Mouse (Mus musculus) heart, adult 2 months (tissue): Measurements from ENCODE around the gene 1700025G04Rik. TPM values are rescaled to one million over a fixed set of nuclear protein-coding genes. Genes with fewer than 3 reads are reported as not detected.

Source experiments
- DNase-seq, 2 experiments: peaks; one replicate each; pipeline ENCODE4 v3.0.0; 2021
- H3K27ac ChIP-seq: fragments of 200-600 bp; 2 replicates; pipeline ENCODE4 v1.8.1; 2022
- H3K27me3 ChIP-seq: fragments of 200-500 bp; 2 replicates; pipeline ENCODE4 v1.6.1; 2012; ENCODE audit warnings: mild to moderate bottlenecking, low read length, inconsistent platforms, mixed read lengths; ENCODE audit not compliant: control insufficient read depth, insufficient read depth
- H3K36me3 ChIP-seq: fragments of 200-500 bp; 2 replicates; pipeline ENCODE4 v1.6.1; 2012; ENCODE audit warnings: low read length, inconsistent platforms; ENCODE audit not compliant: control insufficient read depth, insufficient read depth
- H3K4me1 ChIP-seq: fragments of 200-500 bp; 2 replicates; pipeline ENCODE4 v1.6.1; 2011; ENCODE audit warnings: low read length; ENCODE audit not compliant: control insufficient read depth, insufficient read depth
- H3K4me3 ChIP-seq: fragments of 200-600 bp; 2 replicates; pipeline ENCODE4 v1.8.1; 2022
- H3K79me2 ChIP-seq: fragments of 200-500 bp; replicated peaks from 2 replicates; pipeline ENCODE4 v1.6.1; 2012; ENCODE audit warnings: mild to moderate bottlenecking, inconsistent platforms, low read length, moderate library complexity, mixed read lengths; ENCODE audit not compliant: control insufficient read depth, insufficient read depth
- H3K9ac ChIP-seq: fragments of 200-500 bp; 2 replicates; pipeline ENCODE4 v1.6.1; 2012; ENCODE audit warnings: low read depth, mild to moderate bottlenecking, control low read depth, inconsistent platforms, low read length, mixed read lengths
- CTCF ChIP-seq: fragments of 200-600 bp; IDR thresholded peaks from 2 replicates; pipeline ENCODE4 v1.8.1; 2022; ENCODE audit warnings: antibody characterized with exemption, mild to moderate bottlenecking, moderate library complexity
- EP300 ChIP-seq: fragments of 200-500 bp; IDR thresholded peaks from 2 replicates; pipeline ENCODE4 v1.6.1; 2011; ENCODE audit warnings: low read depth, low read length, control low read depth; ENCODE audit not compliant: insufficient read depth
- POLR2A ChIP-seq: fragments of 200-500 bp; IDR thresholded peaks from 2 replicates; pipeline ENCODE4 v1.6.1; 2011; ENCODE audit warnings: mild to moderate bottlenecking, low read depth, low read length, control low read depth; ENCODE audit not compliant: insufficient read depth
- WGBS: fragments of 180-500 bp; shearing (Covaris S2); methylation state at CpG from one replicate; pipeline ENCODE4 v1.1.7; 2018; 5-methylcytosine and 5-hydroxymethylcytosine counted together
- intact Hi-C: fragments of 180-260 bp; cut with DNase I; formaldehyde crosslinking; loops from one replicate; pipeline ENCODE4 v1.15.1; 2025
- polyA plus RNA-seq: library from polyadenylated mRNA; depleted of rRNA; stranded (reverse); fragments of >200 nt; gene quantifications from 2 replicates; pipeline ENCODE4 v1.2.3, GENCODE M21; 2012
- total RNA-seq, 2 experiments: library from RNA; stranded (reverse); gene quantifications; 2 replicates each; pipeline ENCODE4 v1.2.3; 2021

1700025G04Rik gene
- total and polyA plus RNA-seq, 3 experiments = 11.0 to 46.1 (median 40.4) TPM

- peaks cover 5% of the 10 kb centered on the region for H3K79me2 ChIP-seq
- intact Hi-C loops = no loop called here
These were observed 92.3 kb downstream of the 1700025G04Rik start for GRCm38 (mm10) chr1:151997591-151997990.

GRCm38 (mm10) chr1:151995948-151996697 lies 93.8 kb downstream of the 1700025G04Rik start:
- Histone ChIP-seq H3K36me3 (peaks cover 6% of the 10 kb centered on the region), H3K4me3 (no peak overlapping the region), H3K27ac (no peak overlapping the region), H3K79me2 (peaks cover 5% of the 10 kb centered on the region), H3K4me1 (peaks cover 4% of the 10 kb centered on the region), H3K27me3 (no peaks in the 10 kb centered on the region), H3K9ac (no peak overlapping the region)
- TF ChIP-seq EP300 (no peak), POLR2A (no peak), CTCF (no peak)
- no peak for DNase-seq
- intact Hi-C loops = no loop called here
- 74% methylated on average over 10 of the region's 10 CpGs for WGBS

More at GRCm38 (mm10) chr1:151997591-151997990, 92.3 kb downstream of the 1700025G04Rik start:
- TF ChIP-seq CTCF (no peak), POLR2A (no peak), EP300 (no peak)
- H3K36me3 ChIP-seq = peaks cover 6% of the 10 kb centered on the region
- H3K27me3 ChIP-seq = no peaks in the 10 kb centered on the region
- H3K4me3 ChIP-seq = no peak overlapping the region
- peaks cover 4% of the 10 kb centered on the region for H3K4me1 ChIP-seq
- no peak overlapping the region for H3K27ac ChIP-seq
- no peak overlapping the region for H3K9ac ChIP-seq
- 82% methylated on average over 7 of the region's 7 CpGs for WGBS
- DNase-seq = no peak

- DNase-seq = no peak
- Histone ChIP-seq H3K27ac (no peak overlapping the region), H3K36me3 (peaks cover 6% of the 10 kb centered on the region; the same call in 1 of the 2 replicates), H3K9ac (no peak overlapping the region), H3K4me3 (no peak overlapping the region), H3K27me3 (no peaks in the 10 kb centered on the region), H3K79me2 (peaks cover 5% of the 10 kb centered on the region), H3K4me1 (peaks cover 3% of the 10 kb centered on the region)
- intact Hi-C loops = loop anchor here (5.0 kb wide), 1 partner anchor 38 kb away; no protein-coding TSS in a partner anchor
- TF ChIP-seq EP300 (no peak), CTCF (no peak), POLR2A (no peak)
- WGBS = 92% methylated on average over 6 of the region's 6 CpGs
These were observed 95.7 kb downstream of the 1700025G04Rik start for GRCm38 (mm10) chr1:151994271-151994670.

GRCm38 (mm10) chr1:151991505-151991904 lies 98.4 kb downstream of the 1700025G04Rik start:
- WGBS = 98% methylated on average over 4 of the region's 4 CpGs
- TF ChIP-seq EP300 (no peak), CTCF (0 out of 2 replicates have a peak, but pooled peaks have one; percentile 4), POLR2A (no peak)
- Histone ChIP-seq H3K9ac (no peak overlapping the region), H3K4me3 (no peak overlapping the region), H3K27me3 (no peaks in the 10 kb centered on the region), H3K4me1 (no peaks in the 10 kb centered on the region), H3K36me3 (no peaks in the 10 kb centered on the region), H3K79me2 (0 out of 2 replicates have a peak, but pooled peaks cover 1% of the 10 kb centered on the region), H3K27ac (no peak overlapping the region)
- no peak for DNase-seq
- intact Hi-C loops = loop anchor here (5.0 kb wide), 1 partner anchor 41 kb away; no protein-coding TSS in a partner anchor

- H3K9ac ChIP-seq = no peak overlapping the region
- peaks cover 3% of the 10 kb centered on the region; the same call in 1 of the 2 replicates for H3K4me1 ChIP-seq
- no peak overlapping the region for H3K4me3 ChIP-seq
- no peak overlapping the region for H3K27ac ChIP-seq
- DNase-seq = no peak
- WGBS = 68% methylated on average over 4 of the region's 4 CpGs
- 0 out of 2 replicates have a peak, but pooled peaks cover 1% of the 10 kb centered on the region for H3K79me2 ChIP-seq
- no peak for TF ChIP-seq CTCF
- TF ChIP-seq EP300 = no peak
- TF ChIP-seq POLR2A = no peak
- H3K36me3 ChIP-seq = no peaks in the 10 kb centered on the region
- intact Hi-C loops = loop anchor here (5.0 kb wide), 1 partner anchor 42 kb away; no protein-coding TSS in a partner anchor
- no peaks in the 10 kb centered on the region for H3K27me3 ChIP-seq
These were observed 99.3 kb downstream of the 1700025G04Rik start for GRCm38 (mm10) chr1:151990615-151991014.

- WGBS = 85% methylated on average over 7 of the region's 7 CpGs
- Histone ChIP-seq H3K4me3 (no peak overlapping the region), H3K79me2 (0 out of 2 replicates have a peak, but pooled peaks cover 1% of the 10 kb centered on the region), H3K9ac (no peak overlapping the region), H3K27me3 (no peaks in the 10 kb centered on the region), H3K27ac (no peak overlapping the region), H3K36me3 (no peaks in the 10 kb centered on the region), H3K4me1 (peaks cover 3% of the 10 kb centered on the region; the same call in 1 of the 2 replicates)
- intact Hi-C loops = no loop called here
- no peak for TF ChIP-seq CTCF
- TF ChIP-seq EP300 = no peak
- no peak for TF ChIP-seq POLR2A
- DNase-seq = no peak
These were observed 101.2 kb downstream of the 1700025G04Rik start for GRCm38 (mm10) chr1:151988713-151989112.
